ENCODE assay signal across 17 mouse cellular contexts in the genomic region with DNA sequence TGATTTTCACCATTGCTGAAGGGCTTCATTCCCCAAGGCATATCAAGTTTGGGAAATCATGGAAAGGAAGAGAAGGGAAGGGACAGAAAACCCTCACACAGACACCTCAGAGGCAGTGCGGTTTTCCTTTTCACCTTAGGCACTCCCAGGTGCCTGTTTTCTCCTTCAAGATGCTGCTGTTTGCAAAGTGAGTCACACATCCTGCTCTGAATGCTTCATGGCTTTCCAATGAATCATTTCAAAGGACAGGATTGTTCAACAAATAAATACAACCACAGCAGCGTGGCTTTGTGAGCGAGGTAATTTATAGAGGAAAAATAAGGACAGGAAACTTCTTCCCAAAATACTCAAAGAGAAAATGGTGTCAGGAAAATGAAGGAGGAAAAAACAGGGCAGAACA. TPM values are rescaled to one million over a fixed set of nuclear protein-coding genes. Genes with fewer than 3 reads are reported as not detected.
DNase-seq lines count a peak whose midpoint lies in the region; ATAC-seq and TF ChIP-seq lines count a peak whose summit lies in the region.
"Had no signal": no experiment of that assay in that cellular context is flagged by ENCODE, and none has a peak within 500 bp of the region (broad histone marks: within the 10 kb centered on the region; RNA-seq: fewer than 3 reads in every experiment).

No protein-coding gene starts in this region.

- no peak for DNase-seq in forebrain, postnatal 0 days
- no peak for DNase-seq in forebrain, embryonic 14.5 days (ENCODE audit: low spot score)
- DNase-seq in Patski (ENCODE audit: low read depth, low spot score) = peak; percentile 46
- DNase-seq in stomach, postnatal 0 days (ENCODE audit: low spot score) = peak; percentile 37
- no peak for DNase-seq in cerebellum, adult 18-20 months
- DNase-seq: cerebellum, postnatal 10 days; kidney, adult 2 months; kidney, postnatal 4 days; liver had no signal

- no peak for TF ChIP-seq CTCF in forebrain, postnatal 0 days (IDR thresholded peaks at IDR 0.05; ENCODE audit: low read depth)
- TF ChIP-seq CTCF in Patski (IDR thresholded peaks at IDR 0.05) = no peak
- TF ChIP-seq CTCF in stomach, postnatal 0 days (IDR thresholded peaks at IDR 0.05; ENCODE audit: low read depth) = no peak

- 0 out of 2 replicates have a peak, but pooled peaks cover 3% of the 10 kb centered on the region for H3K36me3 ChIP-seq in forebrain, postnatal 0 days (ENCODE audit: insufficient read depth)
- no peaks in the 10 kb centered on the region for H3K36me3 ChIP-seq in forebrain, embryonic 14.5 days (ENCODE audit: control insufficient read depth, insufficient read depth, low read length)
- no peaks in the 10 kb centered on the region for H3K36me3 ChIP-seq in midbrain, embryonic 16.5 days (ENCODE audit: control insufficient read depth, insufficient read depth, low read length)
- no peaks in the 10 kb centered on the region for H3K36me3 ChIP-seq in midbrain, embryonic 13.5 days
- H3K36me3 ChIP-seq in stomach, postnatal 0 days (ENCODE audit: control insufficient read depth, insufficient read depth, low read length) = no peaks in the 10 kb centered on the region
- H3K36me3 ChIP-seq: hindbrain, embryonic 13.5 days; lung, embryonic 15.5 days had no signal

- TF ChIP-seq EP300 in stomach, postnatal 0 days (optimal IDR thresholded peaks at IDR 0.05) = no peak

- H3K27me3 ChIP-seq in forebrain, postnatal 0 days (ENCODE audit: insufficient read depth, low read length) = no peaks in the 10 kb centered on the region
- no peaks in the 10 kb centered on the region for H3K27me3 ChIP-seq in forebrain, embryonic 14.5 days (replicated peaks; ENCODE audit: control insufficient read depth, insufficient read depth, low read length)
- H3K27me3 ChIP-seq in midbrain, embryonic 16.5 days (ENCODE audit: control insufficient read depth, insufficient read depth, low read depth, low read length) = no peaks in the 10 kb centered on the region
- no peaks in the 10 kb centered on the region for H3K27me3 ChIP-seq in midbrain, embryonic 13.5 days
- H3K27me3 ChIP-seq in Patski = no peaks in the 10 kb centered on the region
- H3K27me3 ChIP-seq in stomach, postnatal 0 days (ENCODE audit: control insufficient read depth, insufficient read depth, low read length) = no peaks in the 10 kb centered on the region
- H3K27me3 ChIP-seq: CH12.LX; hindbrain, embryonic 13.5 days; lung, embryonic 15.5 days had no signal

- no peak overlapping the region for H3K4me2 ChIP-seq in forebrain, postnatal 0 days (ENCODE audit: low read depth)
- no peak overlapping the region for H3K4me2 ChIP-seq in forebrain, embryonic 14.5 days (ENCODE audit: low read length)
- H3K4me2 ChIP-seq in midbrain, embryonic 16.5 days (ENCODE audit: low read length) = no peak overlapping the region
- no peak overlapping the region for H3K4me2 ChIP-seq in midbrain, embryonic 13.5 days (replicated peaks)
- no peak overlapping the region for H3K4me2 ChIP-seq in stomach, postnatal 0 days (replicated peaks; ENCODE audit: low read depth)
- H3K4me2 ChIP-seq: hindbrain, embryonic 13.5 days; lung, embryonic 15.5 days; midbrain, embryonic 11.5 days had no signal

- 79% methylated on average over 3 of the region's 3 CpGs for WGBS in forebrain, postnatal 0 days
- 90% methylated on average over 3 of the region's 3 CpGs for WGBS in forebrain, embryonic 14.5 days
- WGBS in midbrain, embryonic 16.5 days = 86% methylated on average over 3 of the region's 3 CpGs
- WGBS in midbrain, embryonic 13.5 days = 89% methylated on average over 3 of the region's 3 CpGs
- WGBS in stomach, postnatal 0 days = 35% methylated on average over 3 of the region's 3 CpGs

- no peak overlapping the region for H3K9ac ChIP-seq in forebrain, postnatal 0 days
- H3K9ac ChIP-seq in forebrain, embryonic 14.5 days (ENCODE audit: low read length) = no peak overlapping the region
- H3K9ac ChIP-seq in midbrain, embryonic 16.5 days (ENCODE audit: low read depth, low read length) = no peak overlapping the region
- no peak overlapping the region for H3K9ac ChIP-seq in midbrain, embryonic 13.5 days (replicated peaks)
- H3K9ac ChIP-seq in stomach, postnatal 0 days (ENCODE audit: low read length) = no peak overlapping the region
- H3K9ac ChIP-seq: hindbrain, embryonic 13.5 days; lung, embryonic 15.5 days had no signal

- H3K4me3 ChIP-seq in forebrain, postnatal 0 days (ENCODE audit: low read depth, low read length) = no peak overlapping the region
- no peak overlapping the region for H3K4me3 ChIP-seq in forebrain, embryonic 14.5 days (ENCODE audit: low read depth, low read length)
- no peak overlapping the region for H3K4me3 ChIP-seq in midbrain, embryonic 16.5 days (ENCODE audit: low read depth, low read length)
- no peak overlapping the region for H3K4me3 ChIP-seq in midbrain, embryonic 13.5 days (replicated peaks)
- H3K4me3 ChIP-seq in stomach, postnatal 0 days (ENCODE audit: low read depth, low read length) = no peak overlapping the region
- H3K4me3 ChIP-seq: hindbrain, embryonic 13.5 days; lung, embryonic 15.5 days had no signal

- no peaks in the 10 kb centered on the region for H3K9me3 ChIP-seq in forebrain, postnatal 0 days (ENCODE audit: low read length)
- no peaks in the 10 kb centered on the region for H3K9me3 ChIP-seq in forebrain, embryonic 14.5 days (replicated peaks; ENCODE audit: control insufficient read depth, low read length)
- no peaks in the 10 kb centered on the region for H3K9me3 ChIP-seq in midbrain, embryonic 16.5 days (replicated peaks; ENCODE audit: control insufficient read depth, low read length, poor library complexity, severe bottlenecking)
- H3K9me3 ChIP-seq in midbrain, embryonic 13.5 days = no peaks in the 10 kb centered on the region
- no peaks in the 10 kb centered on the region for H3K9me3 ChIP-seq in stomach, postnatal 0 days (ENCODE audit: control insufficient read depth, low read length)
- H3K9me3 ChIP-seq: hindbrain, embryonic 13.5 days; lung, embryonic 15.5 days had no signal

- CTCF ChIA-PET in Patski (lab: Charles Lee) = interaction anchor here (1.4 kb wide), 1 partner anchor 12 kb away, joined by 3 read pairs; no protein-coding TSS in a partner anchor

- peak overlapping the region; percentile 35; the same call in 1 of the 2 replicates for H3K27ac ChIP-seq in forebrain, postnatal 0 days (ENCODE audit: low read depth, low read length)
- no peak overlapping the region for H3K27ac ChIP-seq in forebrain, embryonic 14.5 days (ENCODE audit: low read depth, low read length)
- H3K27ac ChIP-seq in midbrain, embryonic 16.5 days (ENCODE audit: low read length) = 0 out of 2 replicates have a peak overlapping the region, but pooled peaks have one; percentile 18
- no peak overlapping the region for H3K27ac ChIP-seq in midbrain, embryonic 13.5 days
- H3K27ac ChIP-seq in stomach, postnatal 0 days (replicated peaks) = peak overlapping the region; percentile 63; the same call in 1 of the 2 replicates
- H3K27ac ChIP-seq: hindbrain, embryonic 13.5 days; lung, embryonic 15.5 days had no signal

- in situ Hi-C loops in Patski (cut with MboI; ENCODE audit: low pct_unique_long_range_greater_than_20kb) = no loop called here

- H3K4me1 ChIP-seq in forebrain, postnatal 0 days (ENCODE audit: insufficient read depth) = no peaks in the 10 kb centered on the region
- peaks cover 3% of the 10 kb centered on the region; the same call in 1 of the 2 replicates for H3K4me1 ChIP-seq in forebrain, embryonic 14.5 days (ENCODE audit: control insufficient read depth, insufficient read depth, low read length)
- H3K4me1 ChIP-seq in midbrain, embryonic 16.5 days (ENCODE audit: control insufficient read depth, insufficient read depth, low read length) = no peaks in the 10 kb centered on the region
- peaks cover 3% of the 10 kb centered on the region; the same call in 1 of the 2 replicates for H3K4me1 ChIP-seq in midbrain, embryonic 13.5 days (replicated peaks)
- H3K4me1 ChIP-seq in stomach, postnatal 0 days (replicated peaks; ENCODE audit: control insufficient read depth, insufficient read depth) = no peaks in the 10 kb centered on the region
- H3K4me1 ChIP-seq: lung, embryonic 15.5 days had no signal

- no peak for ATAC-seq in forebrain, postnatal 0 days
- ATAC-seq in forebrain, embryonic 14.5 days = no peak
- ATAC-seq in midbrain, embryonic 16.5 days = no peak
- no peak for ATAC-seq in midbrain, embryonic 13.5 days
- peak; percentile 74 for ATAC-seq in Patski
- peak; percentile 91 for ATAC-seq in stomach, postnatal 0 days (ENCODE audit: low FRiP score, low TSS enrichment)

- POLR2A ChIA-PET in Patski (lab: Charles Lee) = no interaction called here

RNA-seq across cellular contexts. Expression of gene Npff, which starts 47.3 kb away (rescaled TPM):
- total RNA-seq in forebrain, postnatal 0 days (2014; rRNA removed) = 2.5 and 3.1 TPM in 2 replicates
- 1.5 and 1.7 TPM in 2 replicates for polyA plus RNA-seq in forebrain, postnatal 0 days (2015; fragmentation: Nextera tagmentation; extraction: Ambion mirVana)
- 1.3 and 1.4 TPM in 2 replicates for polyA plus RNA-seq in forebrain, embryonic 14.5 days (2014; fragmentation: Nextera tagmentation; extraction: Ambion mirVana)
- 1.4 and 2.2 TPM in 2 replicates for polyA plus RNA-seq in midbrain, embryonic 16.5 days (2015; fragmentation: Nextera tagmentation; extraction: Ambion mirVana)
- polyA plus RNA-seq in midbrain, embryonic 13.5 days (2015; fragmentation: Nextera tagmentation; extraction: Ambion mirVana) = 2.9 and 5.0 TPM in 2 replicates
- 0.83 TPM for polyA plus RNA-seq in Patski (2021)
- polyA plus RNA-seq in stomach, postnatal 0 days (2015; fragmentation: Nextera tagmentation; extraction: Ambion mirVana) = 1.1 and 1.3 TPM in 2 replicates

RNA-seq across cellular contexts. Expression of gene Gm28047, which starts 52.8 kb away (rescaled TPM):
- not detected in 2 replicates for total RNA-seq in forebrain, postnatal 0 days (2014; rRNA removed)
- polyA plus RNA-seq in forebrain, postnatal 0 days (2015; fragmentation: Nextera tagmentation; extraction: Ambion mirVana) = 0.74 TPM in 1 of 2 replicates, not detected in the other
- polyA plus RNA-seq in forebrain, embryonic 14.5 days (2014; fragmentation: Nextera tagmentation; extraction: Ambion mirVana) = not detected in 2 replicates
- not detected in 2 replicates for polyA plus RNA-seq in midbrain, embryonic 16.5 days (2015; fragmentation: Nextera tagmentation; extraction: Ambion mirVana)
- polyA plus RNA-seq in midbrain, embryonic 13.5 days (2015; fragmentation: Nextera tagmentation; extraction: Ambion mirVana) = not detected in 2 replicates
- not detected for polyA plus RNA-seq in Patski (2021)
- not detected in 2 replicates for polyA plus RNA-seq in stomach, postnatal 0 days (2015; fragmentation: Nextera tagmentation; extraction: Ambion mirVana)
- total RNA-seq: CH12.LX had no signal
- polyA plus RNA-seq: heart, postnatal 0 days; hindbrain, embryonic 13.5 days; kidney, adult 2 months; lung, embryonic 15.5 days; small intestine, adult 2 months had no signal

RNA-seq across cellular contexts. Expression of gene Atf7, which starts 53.2 kb away (rescaled TPM):
- total RNA-seq in forebrain, postnatal 0 days (2014; rRNA removed) = 9.9 and 13.2 TPM in 2 replicates
- 8.4 and 10.2 TPM in 2 replicates for polyA plus RNA-seq in forebrain, postnatal 0 days (2015; fragmentation: Nextera tagmentation; extraction: Ambion mirVana)
- 12.6 and 15.4 TPM in 2 replicates for polyA plus RNA-seq in forebrain, embryonic 14.5 days (2014; fragmentation: Nextera tagmentation; extraction: Ambion mirVana)
- polyA plus RNA-seq in midbrain, embryonic 16.5 days (2015; fragmentation: Nextera tagmentation; extraction: Ambion mirVana) = 16.0 TPM in 2 replicates
- polyA plus RNA-seq in midbrain, embryonic 13.5 days (2015; fragmentation: Nextera tagmentation; extraction: Ambion mirVana) = 15.9 and 22.1 TPM in 2 replicates
- 39.9 TPM for polyA plus RNA-seq in Patski (2021)
- polyA plus RNA-seq in stomach, postnatal 0 days (2015; fragmentation: Nextera tagmentation; extraction: Ambion mirVana) = 17.0 and 17.3 TPM in 2 replicates

RNA-seq across cellular contexts. Expression of gene Tarbp2, which starts 54.1 kb away (rescaled TPM):
- total RNA-seq in forebrain, postnatal 0 days (2014; rRNA removed) = 87.5 and 94.7 TPM in 2 replicates
- polyA plus RNA-seq in forebrain, postnatal 0 days (2015; fragmentation: Nextera tagmentation; extraction: Ambion mirVana) = 86.4 and 89.5 TPM in 2 replicates
- 83.9 and 90.7 TPM in 2 replicates for polyA plus RNA-seq in forebrain, embryonic 14.5 days (2014; fragmentation: Nextera tagmentation; extraction: Ambion mirVana)
- 94.1 and 105 TPM in 2 replicates for polyA plus RNA-seq in midbrain, embryonic 16.5 days (2015; fragmentation: Nextera tagmentation; extraction: Ambion mirVana)
- polyA plus RNA-seq in midbrain, embryonic 13.5 days (2015; fragmentation: Nextera tagmentation; extraction: Ambion mirVana) = 98.2 and 101 TPM in 2 replicates
- polyA plus RNA-seq in Patski (2021) = 51.1 TPM
- polyA plus RNA-seq in stomach, postnatal 0 days (2015; fragmentation: Nextera tagmentation; extraction: Ambion mirVana) = 41.7 and 44.3 TPM in 2 replicates

RNA-seq across cellular contexts. Expression of gene Map3k12, which starts 55.2 kb away (rescaled TPM):
- total RNA-seq in forebrain, postnatal 0 days (2014; rRNA removed) = 75.0 and 88.9 TPM in 2 replicates
- 29.6 and 39.4 TPM in 2 replicates for polyA plus RNA-seq in forebrain, postnatal 0 days (2015; fragmentation: Nextera tagmentation; extraction: Ambion mirVana)
- polyA plus RNA-seq in forebrain, embryonic 14.5 days (2014; fragmentation: Nextera tagmentation; extraction: Ambion mirVana) = 28.6 and 36.9 TPM in 2 replicates
- polyA plus RNA-seq in midbrain, embryonic 16.5 days (2015; fragmentation: Nextera tagmentation; extraction: Ambion mirVana) = 60.5 and 65.5 TPM in 2 replicates
- 47.9 and 53.9 TPM in 2 replicates for polyA plus RNA-seq in midbrain, embryonic 13.5 days (2015; fragmentation: Nextera tagmentation; extraction: Ambion mirVana)
- polyA plus RNA-seq in Patski (2021) = 41.5 TPM
- polyA plus RNA-seq in stomach, postnatal 0 days (2015; fragmentation: Nextera tagmentation; extraction: Ambion mirVana) = 3.3 and 3.9 TPM in 2 replicates

Comparison
In these comparisons a context has a peak if more than half of its experiments do, and no peak if none do; other contexts are left out.
1. H3K27ac ChIP-seq: peak in forebrain, postnatal 0 days (single experiment), midbrain, embryonic 16.5 days (single experiment) and stomach, postnatal 0 days (single experiment); none in forebrain, embryonic 14.5 days (single experiment) and midbrain, embryonic 13.5 days (single experiment).
2. ATAC-seq: peak in Patski (single experiment) and stomach, postnatal 0 days (single experiment); none in forebrain, postnatal 0 days (single experiment), forebrain, embryonic 14.5 days (single experiment), midbrain, embryonic 16.5 days (single experiment) and midbrain, embryonic 13.5 days (single experiment).
3. DNase-seq: peak in Patski (single experiment) and stomach, postnatal 0 days (single experiment); none in forebrain, postnatal 0 days (single experiment), forebrain, embryonic 14.5 days (single experiment) and cerebellum, adult 18-20 months (0 of 2).